Mouse (Mus musculus) CH12.LX (cell line): ENCODE results near the gene S1pr1. TPM values are rescaled to one million over a fixed set of nuclear protein-coding genes. Genes with fewer than 3 reads are reported as not detected.

ENCODE experiments used
- DNase-seq: peaks from one replicate; pipeline ENCODE4 v3.0.0-alpha.2; 2013; ENCODE audit errors: extremely low read depth
- H3K27ac ChIP-seq: 2 replicates; pipeline ENCODE4 v1.5.1; 2012; ENCODE audit warnings: low read depth, mild to moderate bottlenecking, control low read depth, moderate library complexity; ENCODE audit not compliant: insufficient read depth
- H3K27me3 ChIP-seq: replicated peaks from 2 replicates; pipeline ENCODE3; 2012; ENCODE audit warnings: inconsistent platforms
- H3K36me3 ChIP-seq, 2 experiments: replicated peaks in 1 of 2; 2 replicates each; pipeline versions ENCODE3 to v1.6.1; 2012; ENCODE audit warnings: inconsistent platforms in 1 of 2, low read length in 1 of 2, mild to moderate bottlenecking in 1 of 2, mixed read lengths in 1 of 2, moderate library complexity in 1 of 2; ENCODE audit not compliant: control insufficient read depth in 1 of 2, insufficient read depth in 1 of 2
- H3K4me1 ChIP-seq, 2 experiments: 2 replicates each; pipeline ENCODE4 v1.6.1; 2012; ENCODE audit warnings: inconsistent platforms in 1 of 2, moderate library complexity in 1 of 2; ENCODE audit not compliant: insufficient read depth in 2 of 2, control insufficient read depth in 1 of 2
- H3K4me2 ChIP-seq: 2 replicates; pipeline ENCODE4 v1.6.1; 2012; ENCODE audit warnings: low read depth, mild to moderate bottlenecking, control low read depth; ENCODE audit not compliant: poor library complexity, insufficient read depth, severe bottlenecking
- H3K4me3 ChIP-seq, 3 experiments: fragments of 150-350 bp in 1 of 3; sonication (generic) in 1 of 3; replicated peaks in 1 of 3; 2 replicates each; pipeline versions ENCODE3 to v1.5.1; 2011 to 2012; ENCODE audit warnings: low read depth in 2 of 3, low read length in 2 of 3, mild to moderate bottlenecking in 2 of 3, moderate library complexity in 2 of 3, control low read depth in 1 of 3, improper control_type of control experiment in 1 of 3, inconsistent platforms in 1 of 3, mixed read lengths in 1 of 3; ENCODE audit not compliant: poor library complexity in 1 of 3
- H3K79me2 ChIP-seq: replicated peaks from 2 replicates; pipeline ENCODE4 v1.6.1; 2012; ENCODE audit warnings: mild to moderate bottlenecking, moderate library complexity; ENCODE audit not compliant: control insufficient read depth, poor library complexity, insufficient read depth, severe bottlenecking; ENCODE audit errors: extremely low read depth
- H3K9ac ChIP-seq: 2 replicates; pipeline ENCODE4 v1.6.1; 2012; ENCODE audit warnings: low read depth, mild to moderate bottlenecking, control low read depth, moderate library complexity; ENCODE audit not compliant: insufficient read depth
- H3K9me3 ChIP-seq: replicated peaks from 2 replicates; pipeline ENCODE3; 2012; ENCODE audit warnings: low read length, inconsistent platforms, mixed read lengths
- CHD1 ChIP-seq: IDR thresholded peaks from 2 replicates; pipeline ENCODE4 v1.6.1; 2012; ENCODE audit warnings: low read depth, low read length, improper control_type of control experiment, inconsistent platforms
- E2F4 ChIP-seq: IDR thresholded peaks from 2 replicates; pipeline ENCODE4 v1.6.1; 2011; ENCODE audit warnings: low read depth, low read length, improper control_type of control experiment; ENCODE audit not compliant: insufficient replicate concordance
- ELF1 ChIP-seq: IDR thresholded peaks from 2 replicates; pipeline ENCODE4 v1.6.1; 2014; ENCODE audit warnings: low read depth, mild to moderate bottlenecking, inconsistent platforms, low read length, improper control_type of control experiment
- ETS1 ChIP-seq: conservative IDR thresholded peaks from 2 replicates; pipeline ENCODE4 v1.6.1; 2012; ENCODE audit warnings: low read depth, mild to moderate bottlenecking, inconsistent platforms, low read length, improper control_type of control experiment, moderate library complexity
- GABPA ChIP-seq: IDR thresholded peaks from 2 replicates; pipeline ENCODE4 v1.6.1; 2012; ENCODE audit warnings: low read depth, low read length, improper control_type of control experiment, inconsistent platforms; ENCODE audit not compliant: insufficient replicate concordance
- HCFC1 ChIP-seq: IDR thresholded peaks from 2 replicates; pipeline ENCODE4 v1.6.1; 2012; ENCODE audit warnings: low read depth, mild to moderate bottlenecking, inconsistent platforms, low read length, improper control_type of control experiment
- JUND ChIP-seq: conservative IDR thresholded peaks from 2 replicates; pipeline ENCODE4 v1.6.1; 2011; ENCODE audit warnings: low read depth, low read length, improper control_type of control experiment
- MAFK ChIP-seq: IDR thresholded peaks from 2 replicates; pipeline ENCODE4 v1.6.1; 2011; ENCODE audit warnings: low read length, improper control_type of control experiment; ENCODE audit not compliant: insufficient replicate concordance
- MAX ChIP-seq: IDR thresholded peaks from 2 replicates; pipeline ENCODE4 v1.6.1; 2011; ENCODE audit warnings: low read length, improper control_type of control experiment
- MAZ ChIP-seq: IDR thresholded peaks from 2 replicates; pipeline ENCODE4 v1.6.1; 2012; ENCODE audit warnings: low read depth, mild to moderate bottlenecking, inconsistent platforms, low read length, improper control_type of control experiment, moderate library complexity
- MXI1 ChIP-seq: IDR thresholded peaks from 2 replicates; pipeline ENCODE4 v1.6.1; 2011; ENCODE audit warnings: mild to moderate bottlenecking, low read depth, low read length, improper control_type of control experiment
- MYC ChIP-seq: IDR thresholded peaks from 2 replicates; pipeline ENCODE4 v1.6.1; 2011; ENCODE audit warnings: low read depth, mild to moderate bottlenecking, improper control_type of control experiment, low read length
- PAX5 ChIP-seq: IDR thresholded peaks from 2 replicates; pipeline ENCODE4 v1.6.1; 2012; ENCODE audit warnings: low read length, inconsistent platforms, mixed read lengths
- POLR2A ChIP-seq: IDR thresholded peaks from 2 replicates; pipeline ENCODE4 v1.6.1; 2011; ENCODE audit warnings: low read depth, mild to moderate bottlenecking, improper control_type of control experiment, low read length
- POLR2AphosphoS2 ChIP-seq: IDR thresholded peaks from 2 replicates; pipeline ENCODE4 v1.6.1; 2011; ENCODE audit warnings: low read depth, low read length, improper control_type of control experiment
- RAD21 ChIP-seq: IDR thresholded peaks from 2 replicates; pipeline ENCODE4 v1.6.1; 2011; ENCODE audit warnings: low read depth, mild to moderate bottlenecking, low read length, improper control_type of control experiment, moderate library complexity
- SIN3A ChIP-seq: IDR thresholded peaks from 2 replicates; pipeline ENCODE4 v1.6.1; 2012; ENCODE audit warnings: low read length, improper control_type of control experiment, inconsistent platforms
- TBP ChIP-seq: conservative IDR thresholded peaks from 2 replicates; pipeline ENCODE4 v1.6.1; 2011; ENCODE audit warnings: low read depth, low read length, improper control_type of control experiment
- UBTF ChIP-seq: IDR thresholded peaks from 2 replicates; pipeline ENCODE4 v1.6.1; 2012; ENCODE audit warnings: low read depth, mild to moderate bottlenecking, inconsistent platforms, low read length, improper control_type of control experiment, moderate library complexity
- USF1 ChIP-seq: IDR thresholded peaks from 2 replicates; pipeline ENCODE4 v1.6.1; 2014; ENCODE audit warnings: low read depth, mild to moderate bottlenecking, inconsistent platforms, low read length, improper control_type of control experiment
- ZKSCAN1 ChIP-seq: IDR thresholded peaks from 2 replicates; pipeline ENCODE4 v1.6.1; 2012; ENCODE audit warnings: low read depth, inconsistent platforms, low read length, improper control_type of control experiment, borderline replicate concordance
- ZMIZ1 ChIP-seq: IDR thresholded peaks from 2 replicates; pipeline ENCODE4 v1.6.1; 2012; ENCODE audit warnings: low read depth, mild to moderate bottlenecking, inconsistent platforms, low read length, improper control_type of control experiment
- ZNF384 ChIP-seq: IDR thresholded peaks from 2 replicates; pipeline ENCODE4 v1.6.1; 2012; ENCODE audit warnings: low read depth, low read length, improper control_type of control experiment, inconsistent platforms
- dilution Hi-C: fragments of 300-500 bp; cut with MboI; formaldehyde crosslinking; loops from 2 replicates; pipeline ENCODE4 v1.14.3; 2020; ENCODE audit warnings: low sequenced_read_pairs; ENCODE audit not compliant: extremely low pct_unique_long_range_greater_than_20kb, extremely low pct_ligation_motif_present
- in situ Hi-C: fragments of 300-500 bp; cut with MboI; formaldehyde crosslinking; loops from 3 replicates; pipeline ENCODE4 v1.14.3; 2019; ENCODE audit warnings: low sequenced_read_pairs, low pct_ligation_motif_present, low pct_unique_long_range_greater_than_20kb, mixed read lengths
- polyA plus RNA-seq: library from polyadenylated mRNA; unstranded; fragments of >175 nt; gene quantifications from 2 replicates; pipeline ENCODE4 v1.2.1, GENCODE M21; 2012; ENCODE audit warnings: low read depth; ENCODE audit not compliant: insufficient read length
- total RNA-seq, 2 experiments: library from RNA; depleted of rRNA; stranded (reverse); fragments of 300-350 nt in 1 of 2; fragments of >200 nt in 1 of 2; gene quantifications; 2 replicates each; pipeline ENCODE4 v1.2.3; 2012 to 2014

Gene S1pr1
- total and polyA plus RNA-seq, 3 experiments, result 1.8 to 7.1 (median 4.6) TPM

- H3K27ac ChIP-seq, result no peak overlapping the region
- no peak overlapping the region for H3K9ac ChIP-seq
- TF ChIP-seq POLR2A, result no peak
- TF ChIP-seq MAZ, result no peak
- no peak for TF ChIP-seq MAFK
- no peak for TF ChIP-seq ZMIZ1
- no peak for TF ChIP-seq HCFC1
- no peak for TF ChIP-seq E2F4
- TF ChIP-seq CHD1, result no peak
- no peak for TF ChIP-seq MAX
- TF ChIP-seq ZNF384, result no peak
- TF ChIP-seq RAD21, result no peak
- no peak for TF ChIP-seq ETS1
- TF ChIP-seq POLR2AphosphoS2, result no peak
- TF ChIP-seq USF1, result no peak
- TF ChIP-seq UBTF, result no peak
- no peak for DNase-seq
- no peak overlapping the region for H3K4me2 ChIP-seq
- H3K27me3 ChIP-seq, result no peaks in the 10 kb centered on the region
- in situ Hi-C loops (no loop called here), dilution Hi-C loops (no loop called here)
- H3K36me3 ChIP-seq, result no peaks in the 10 kb centered on the region
- H3K9me3 ChIP-seq, result no peaks in the 10 kb centered on the region
- peaks cover 0 to 17% of the 10 kb centered on the region in 2 experiments; a peak in 1 of 4 replicates for H3K4me1 ChIP-seq
- no peak overlapping the region for H3K4me3 ChIP-seq
- no peaks in the 10 kb centered on the region for H3K79me2 ChIP-seq
Observed at GRCm38 (mm10) chr3:115667182-115667581, 47.7 kb downstream of the S1pr1 start.

DNA sequence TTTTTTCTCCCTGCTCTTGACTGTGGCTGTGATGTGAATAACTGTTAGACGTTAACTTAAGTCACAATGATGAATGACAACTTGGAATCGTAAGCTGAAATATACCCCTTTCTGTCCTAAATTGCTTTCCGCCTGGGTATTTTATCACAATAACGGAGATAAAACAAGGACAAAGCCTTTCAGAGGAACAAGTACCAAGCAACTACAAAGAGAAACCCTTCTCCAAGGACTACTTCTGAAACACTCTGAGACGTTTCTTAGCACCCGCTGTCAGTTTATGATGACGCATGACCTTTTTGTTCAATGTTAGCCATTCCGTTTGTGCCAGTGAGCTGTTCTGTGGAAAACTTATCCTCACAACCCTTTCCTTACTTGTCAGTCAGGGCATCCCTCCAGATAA is 48.3 kb downstream of the S1pr1 start:
- H3K27ac ChIP-seq, result no peak overlapping the region
- H3K79me2 ChIP-seq, result no peaks in the 10 kb centered on the region
- no peak for TF ChIP-seq CHD1
- no peak for TF ChIP-seq JUND
- no peak for TF ChIP-seq MXI1
- TF ChIP-seq PAX5, result no peak
- no peak for TF ChIP-seq UBTF
- no peak for TF ChIP-seq GABPA
- TF ChIP-seq ZNF384, result no peak
- no peak for TF ChIP-seq POLR2A
- no peak for TF ChIP-seq SIN3A
- no peak for TF ChIP-seq ZKSCAN1
- TF ChIP-seq ELF1, result no peak
- TF ChIP-seq TBP, result no peak
- TF ChIP-seq POLR2AphosphoS2, result no peak
- no peak for TF ChIP-seq MYC
- dilution Hi-C loops (no loop called here), in situ Hi-C loops (no loop called here)
- no peak overlapping the region for H3K4me3 ChIP-seq
- H3K27me3 ChIP-seq, result no peaks in the 10 kb centered on the region
- H3K9me3 ChIP-seq, result no peaks in the 10 kb centered on the region
- H3K36me3 ChIP-seq, result no peaks in the 10 kb centered on the region
- peaks cover 0 to 17% of the 10 kb centered on the region in 2 experiments; a peak in 2 of 4 replicates for H3K4me1 ChIP-seq
- no peak for DNase-seq
- no peak overlapping the region for H3K4me2 ChIP-seq
- no peak overlapping the region for H3K9ac ChIP-seq
